Mouse (Mus musculus): ENCODE data around the gene F2rl3. TPM values are rescaled to one million over a fixed set of nuclear protein-coding genes. Genes with fewer than 3 reads are reported as not detected.

The F2rl3 gene
- total RNA-seq (2021) = 1 to 10 TPM; 2.3 to 2.4 TPM
- long read RNA-seq, experiment 1, partial matches to known transcripts = 0 of 2 reads
- long read RNA-seq, experiment 1, other reads (novel, unspliced or antisense) = 0 of 2 reads
- long read RNA-seq, experiment 2, partial matches to known transcripts = 0 of 3 reads
- long read RNA-seq, experiment 2, other reads (novel, unspliced or antisense) = 0 of 3 reads

DNA sequence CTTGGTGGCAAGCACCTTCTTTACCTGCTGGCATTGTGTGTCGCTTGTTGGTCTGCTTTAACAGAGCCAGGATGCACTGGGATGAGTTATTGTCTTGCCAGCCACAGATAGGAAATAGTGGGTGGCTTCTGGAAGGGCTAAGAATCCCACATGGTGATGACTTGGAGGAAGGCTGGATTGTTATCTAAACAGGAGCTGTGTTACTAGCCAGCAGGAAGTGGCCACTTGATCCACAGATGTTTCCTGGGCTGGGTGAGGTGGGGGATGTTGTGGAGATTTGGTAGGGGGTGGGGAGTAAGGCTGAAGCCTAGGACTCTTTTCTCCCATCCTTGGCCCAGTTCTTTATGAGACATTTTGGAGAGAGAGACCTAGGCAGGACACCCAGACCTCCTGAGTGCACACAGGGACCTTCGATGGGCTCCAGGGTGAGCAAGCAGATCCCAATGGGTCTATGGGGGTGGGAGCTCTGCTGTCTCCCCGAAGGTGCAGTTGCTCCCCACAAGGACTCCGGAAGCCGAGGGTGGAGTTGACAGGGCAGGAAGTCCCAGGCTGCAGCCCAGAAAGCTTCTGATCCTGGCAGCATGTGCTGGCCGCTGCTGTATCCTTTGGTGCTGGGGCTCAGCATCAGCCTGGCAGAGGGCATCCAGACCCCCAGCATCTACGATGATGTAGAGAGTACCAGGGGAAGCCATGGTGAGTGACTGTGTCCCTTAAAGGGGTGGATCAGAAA, at the start of gene F2rl3:
Gene F2rl3, plus strand, starts transcription at position 559 of the 730 bp plus-strand sequence.
- DNase-seq (ENCODE audit: low spot score in 2 of 2) = peak in 1 of 2 experiments; percentile 9

DNA sequence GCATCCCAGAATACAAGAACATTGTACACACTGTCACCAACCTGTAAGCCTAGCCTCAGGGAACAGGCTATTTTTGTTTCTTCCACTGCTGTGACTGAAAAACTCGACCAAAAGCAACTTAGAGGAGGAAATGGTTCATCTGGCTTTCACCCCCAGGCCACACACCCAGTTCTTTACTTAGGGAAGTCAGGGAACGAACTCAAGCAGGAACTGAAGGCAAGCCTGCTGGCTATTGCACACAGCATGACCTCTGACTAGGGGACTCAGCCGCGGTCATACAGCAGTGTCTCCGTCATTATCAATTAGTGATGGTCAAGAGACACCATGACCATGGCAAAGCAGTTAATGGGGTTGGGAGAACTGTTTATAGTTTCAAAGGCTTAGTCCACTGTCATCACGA, 49.1 kb upstream of the F2rl3 start:
- no peak for DNase-seq (ENCODE audit: low spot score in 2 of 2)

GRCm38 (mm10) chr8:72716594-72716993, 45.1 kb upstream of the F2rl3 start:
- DNase-seq (ENCODE audit: low spot score in 2 of 2) = no peak

DNA sequence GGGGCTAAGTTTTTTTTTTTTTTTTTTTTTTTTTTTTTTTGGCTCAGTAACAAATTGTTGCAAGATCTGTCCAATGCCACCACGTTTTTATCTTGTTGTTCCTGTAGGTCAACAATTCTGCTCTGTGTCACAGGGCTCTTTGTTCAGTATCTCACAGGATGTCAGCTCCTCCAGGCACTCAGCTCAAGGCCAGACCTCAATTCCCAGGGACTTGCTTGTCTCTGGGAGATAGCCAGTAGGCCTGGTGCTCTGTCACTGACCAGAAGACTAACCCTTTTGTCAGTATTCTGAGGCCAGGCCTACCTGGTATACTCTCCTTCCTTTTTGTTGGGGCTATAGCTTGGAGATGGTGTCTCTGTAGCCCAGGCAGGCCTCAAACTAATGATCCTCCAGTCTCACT, 41.1 kb upstream of the F2rl3 start:
- no peak for DNase-seq (ENCODE audit: low spot score in 2 of 2)

- DNase-seq (ENCODE audit: low spot score in 2 of 2) = peak; percentile 93 to 97
These were observed 38.7 kb upstream of the F2rl3 start, which contains the start of gene Sin3b for GRCm38 (mm10) chr8:72722769-72723650. Sin3b (plus strand) TSS chr8:72723285.

DNA sequence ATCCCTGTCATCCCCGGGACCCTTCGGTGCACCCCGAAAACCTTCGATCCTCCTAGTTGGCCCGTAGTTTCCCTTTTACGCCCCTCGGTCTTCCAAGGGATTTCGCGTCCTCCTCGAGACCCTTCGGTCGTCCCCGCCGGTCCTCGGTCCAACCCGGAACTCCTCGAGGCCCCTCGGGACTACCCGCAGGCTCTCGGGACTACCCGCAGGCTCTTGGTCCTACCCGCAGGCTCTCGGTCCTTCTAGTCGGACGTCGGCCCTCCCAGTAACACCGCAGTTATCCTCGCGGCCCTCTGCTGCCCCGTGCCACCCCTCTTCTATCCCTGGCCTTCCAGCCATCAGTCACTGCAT, 38.1 kb upstream of the F2rl3 start:
- peak in 1 of 2 experiments; percentile 46 for DNase-seq (ENCODE audit: low spot score in 2 of 2)

- no peak for DNase-seq (ENCODE audit: low spot score in 2 of 2)
These were observed 33.0 kb upstream of the F2rl3 start for GRCm38 (mm10) chr8:72728636-72729035.

DNA sequence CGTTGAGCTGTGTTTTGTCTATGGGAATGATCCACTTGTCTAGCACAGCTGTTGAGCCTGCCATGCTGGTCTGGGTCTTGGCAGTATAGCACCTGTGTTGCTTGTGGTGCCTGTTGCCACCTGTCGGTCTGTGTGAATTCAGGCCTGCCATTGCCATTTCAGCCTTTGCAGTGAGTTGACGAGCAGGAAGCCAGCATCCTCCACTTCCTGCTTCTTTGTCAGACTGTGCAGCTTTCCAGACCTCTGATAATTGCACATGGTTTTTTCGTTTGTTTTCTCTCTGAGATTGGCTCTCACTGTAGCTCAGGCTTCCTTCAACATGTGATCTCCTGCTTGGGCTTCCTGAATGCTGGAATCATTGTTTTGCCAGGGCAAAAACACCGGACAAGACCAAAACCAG, 26.7 kb upstream of the F2rl3 start:
- DNase-seq (ENCODE audit: low spot score in 2 of 2) = no peak

DNA sequence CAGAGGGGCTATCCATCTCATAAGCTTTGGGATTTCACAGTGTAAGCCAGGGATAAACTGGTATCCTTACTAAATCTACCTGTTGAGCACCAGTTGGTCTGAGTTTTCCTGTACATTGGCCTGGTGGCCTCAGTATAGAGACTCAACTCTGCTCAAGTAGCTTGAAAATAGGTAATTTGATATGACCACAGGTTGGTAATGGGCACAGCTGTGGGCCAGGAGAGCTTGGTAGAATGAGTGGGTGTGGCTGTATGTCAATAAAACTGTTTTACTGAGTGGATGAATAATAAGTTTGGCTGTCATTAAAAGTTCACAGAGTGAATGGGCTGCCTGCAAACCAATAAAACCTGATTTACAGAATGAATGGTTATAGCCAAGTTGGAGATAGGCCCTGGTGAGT, 24.8 kb upstream of the F2rl3 start:
- DNase-seq (ENCODE audit: low spot score in 2 of 2) = no peak

DNA sequence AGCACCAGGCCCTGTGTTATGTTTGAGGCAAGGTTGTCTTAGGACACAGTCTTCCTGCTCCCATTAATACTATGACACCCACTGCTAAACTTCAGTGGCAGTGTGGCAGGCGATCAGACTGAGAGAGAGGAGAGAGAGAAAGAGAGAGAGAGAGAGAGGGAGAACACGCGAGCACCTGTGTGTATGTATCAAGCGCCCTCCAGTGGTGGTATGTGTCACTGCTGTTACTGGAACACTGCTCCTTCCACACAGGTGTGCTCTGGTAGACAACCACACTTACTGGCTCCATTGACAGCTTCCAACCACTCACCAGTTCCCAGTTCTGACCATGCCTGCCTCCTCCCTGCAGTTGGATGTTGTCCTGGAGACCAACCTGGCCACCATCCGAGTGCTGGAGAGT, 15.6 kb upstream of the F2rl3 start:
- DNase-seq (ENCODE audit: low spot score in 2 of 2) = no peak

DNA sequence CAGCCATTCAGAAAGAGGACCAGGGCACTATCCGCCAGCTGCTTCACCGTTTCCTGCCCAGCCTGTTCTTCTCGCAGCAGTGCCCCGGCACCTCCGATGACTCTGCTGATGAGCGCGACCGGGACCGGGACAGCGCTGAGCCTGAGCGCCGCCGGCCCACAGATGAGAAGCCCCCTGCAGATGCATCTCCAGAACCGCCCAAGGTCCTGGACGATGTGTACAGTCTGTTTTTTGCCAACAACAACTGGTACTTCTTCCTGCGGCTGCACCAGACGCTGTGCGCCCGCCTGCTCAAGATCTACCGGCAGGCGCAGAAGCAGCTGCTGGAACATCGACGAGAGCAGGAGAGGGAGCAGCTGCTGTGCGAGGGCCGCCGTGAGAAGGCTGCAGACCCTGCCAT, 11.8 kb upstream of the F2rl3 start:
- DNase-seq (ENCODE audit: low spot score in 2 of 2) = no peak

GRCm38 (mm10) chr8:72750266-72750665, 11.4 kb upstream of the F2rl3 start:
- DNase-seq (ENCODE audit: low spot score in 2 of 2) = peak in 1 of 2 experiments; percentile 13

DNA sequence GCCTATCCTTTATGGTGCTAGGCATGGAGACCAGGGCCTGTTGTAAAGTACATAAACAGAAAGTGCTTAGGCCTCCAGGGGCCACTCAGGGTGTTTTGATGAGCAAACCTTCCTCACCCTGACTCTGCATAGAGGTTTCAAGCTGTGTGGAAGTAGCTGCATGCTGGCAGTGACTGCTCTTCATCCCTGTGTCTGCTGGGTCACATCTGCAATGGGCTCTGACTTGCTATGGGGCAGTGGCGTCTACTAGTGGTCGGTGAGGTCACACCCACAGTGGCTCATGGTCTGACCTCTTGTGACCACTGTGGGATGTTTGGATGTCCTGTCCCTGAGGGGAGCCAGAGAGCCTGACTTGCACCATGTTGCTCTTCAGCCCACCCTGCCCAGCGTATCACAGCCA, 10.6 kb upstream of the F2rl3 start:
- peak in 1 of 2 experiments; percentile 12 for DNase-seq (ENCODE audit: low spot score in 2 of 2)

GRCm38 (mm10) chr8:72752289-72752688, 9.4 kb upstream of the F2rl3 start:
- no peak for DNase-seq (ENCODE audit: low spot score in 2 of 2)

DNA sequence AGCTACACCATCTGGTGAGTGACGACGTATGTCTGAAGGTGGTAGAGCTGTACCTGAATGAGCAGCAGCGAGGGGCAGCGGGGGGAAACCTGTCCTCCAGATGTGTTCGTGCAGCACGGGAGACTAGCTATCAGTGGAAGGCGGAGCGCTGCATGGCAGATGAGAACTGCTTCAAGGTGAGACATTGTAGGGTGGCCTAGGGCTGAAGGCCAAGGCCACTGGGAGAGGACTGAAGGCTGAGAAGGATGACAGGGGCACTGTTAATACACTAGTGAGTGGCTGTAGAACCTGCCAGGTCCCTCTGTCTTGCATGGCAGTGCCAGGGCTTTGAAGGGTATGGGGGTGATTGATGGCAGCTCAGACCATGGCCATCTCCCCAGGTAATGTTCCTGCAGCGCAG, 8.5 kb upstream of the F2rl3 start:
- DNase-seq (ENCODE audit: low spot score in 2 of 2) = no peak

DNA sequence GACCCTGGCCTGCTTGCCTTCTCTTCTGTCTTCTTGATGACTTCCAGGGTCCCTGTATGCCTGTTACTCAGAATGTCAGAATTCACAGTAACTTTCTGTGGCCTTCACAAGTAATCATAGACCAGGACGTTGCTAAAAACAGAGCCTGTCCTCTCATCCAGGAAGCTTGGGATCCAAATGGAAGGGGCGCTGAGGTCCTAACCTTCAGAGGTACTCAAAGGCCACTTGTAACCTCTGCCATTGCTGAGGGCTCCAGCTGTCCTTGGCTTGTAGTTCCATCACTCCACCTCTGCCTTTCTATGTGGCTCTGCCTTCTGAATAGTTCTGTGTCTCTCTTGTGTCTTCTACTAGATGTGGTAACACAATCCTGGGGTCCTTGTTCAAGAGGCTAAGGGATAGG, 7.9 kb upstream of the F2rl3 start:
- DNase-seq (ENCODE audit: low spot score in 2 of 2) = no peak

- DNase-seq (ENCODE audit: low spot score in 2 of 2) = no peak
These were observed 5.6 kb upstream of the F2rl3 start for GRCm38 (mm10) chr8:72756031-72756430.

GRCm38 (mm10) chr8:72756771-72757390, 4.8 kb upstream of the F2rl3 start:
- peak in 1 of 2 experiments; percentile 11 for DNase-seq (ENCODE audit: low spot score in 2 of 2)

DNA sequence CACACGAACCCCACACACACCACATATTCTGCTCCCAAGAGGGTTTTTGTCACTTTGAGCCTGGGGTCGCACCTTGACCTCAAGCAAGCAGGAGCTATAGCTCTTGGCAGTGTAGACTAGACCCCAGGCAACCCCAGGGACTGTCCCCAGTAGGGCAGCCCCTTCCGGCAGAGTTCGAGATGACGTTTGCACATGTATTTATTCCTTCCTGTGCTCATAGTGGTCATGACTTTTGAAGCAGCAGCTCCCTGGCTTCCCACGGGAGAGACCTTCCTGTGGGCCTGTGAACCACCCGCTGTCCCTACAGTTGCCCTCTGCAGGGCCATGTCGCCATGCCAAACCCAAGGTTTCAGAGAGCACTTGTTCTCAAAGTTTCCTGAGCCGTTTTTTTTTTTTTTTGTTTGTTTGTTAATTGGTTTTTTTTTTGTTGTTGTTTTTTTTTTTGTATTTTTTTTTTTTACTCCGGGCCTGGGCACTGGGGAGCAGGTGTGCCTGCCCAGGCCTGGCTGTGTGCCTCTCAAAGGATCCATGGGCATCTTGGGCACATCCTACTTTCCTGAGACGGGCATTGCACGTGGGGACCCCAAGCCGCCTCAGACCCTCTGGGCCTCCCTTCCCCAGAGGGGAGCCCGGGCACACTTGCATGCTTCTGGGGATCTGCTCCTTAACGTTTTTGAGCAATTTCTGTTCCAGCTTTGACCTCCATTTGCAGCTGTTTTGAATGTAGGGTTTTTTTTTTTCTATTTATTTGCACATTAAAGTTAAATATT, 4.1 kb upstream of the F2rl3 start:
- DNase-seq (ENCODE audit: low spot score in 2 of 2) = peak; percentile 6 to 9

- no peak for DNase-seq (ENCODE audit: low spot score in 2 of 2)
These were observed 3.4 kb upstream of the F2rl3 start for GRCm38 (mm10) chr8:72758310-72758709.

DNA sequence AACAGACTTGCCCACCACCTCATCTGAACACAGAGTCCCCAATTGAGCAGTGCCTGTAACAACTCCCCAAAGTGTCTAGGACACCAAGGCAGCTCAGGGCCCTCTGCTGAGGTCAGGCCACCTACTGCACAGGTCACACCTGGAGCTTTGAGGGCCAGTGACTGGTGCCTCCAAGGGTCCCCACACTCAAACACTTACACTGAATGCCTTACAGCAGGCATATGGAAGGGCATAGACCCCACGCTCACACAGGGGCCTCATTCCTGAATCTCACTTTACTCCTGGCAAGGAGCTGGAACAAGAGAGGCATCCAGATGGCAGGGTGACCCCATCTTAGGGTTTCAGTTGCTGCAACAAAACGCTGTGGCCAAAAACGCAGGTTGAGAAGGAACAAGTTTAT, 1.5 kb upstream of the F2rl3 start:
- DNase-seq (ENCODE audit: low spot score in 2 of 2) = no peak
